Mouse (Mus musculus) myocyte (in vitro differentiated cells): ENCODE measurements at regions not wholly inside any gene's neighbourhood (a gene's known extent, or its start where the extent isn't known, plus 50 kb on each side); places are given as distances from the start of the nearest gene placed in this dataset.
"Not testable (repeated sequence)": the region's sequence is repeated elsewhere in the genome, so short reads cannot be mapped to it uniquely, and the experiment has no call there.

Experiments used
- H3K27me3 ChIP-seq: one replicate; pipeline ENCODE4 v1.6.1; 2011; ENCODE audit not compliant: control insufficient read depth, insufficient read depth, insufficient read length
- H3K36me3 ChIP-seq: one replicate; pipeline ENCODE4 v1.6.1; 2011; ENCODE audit not compliant: control insufficient read depth, insufficient read depth
- H3K4me2 ChIP-seq: one replicate; pipeline ENCODE4 v1.6.1; 2011; ENCODE audit warnings: low read depth, control low read depth
- H3K4me3 ChIP-seq: one replicate; pipeline ENCODE4 v1.5.1; 2011; ENCODE audit warnings: mild to moderate bottlenecking, control low read depth, moderate library complexity
- H3K79me2 ChIP-seq: one replicate; pipeline ENCODE4 v1.6.1; 2011; ENCODE audit not compliant: control insufficient read depth, insufficient read depth
- H3ac ChIP-seq: one replicate; pipeline ENCODE4 v1.6.1; 2011; ENCODE audit not compliant: control insufficient read depth, insufficient read length
- CEBPB ChIP-seq: IDR thresholded peaks from 2 replicates; pipeline ENCODE4 v1.6.1; 2011; ENCODE audit warnings: mild to moderate bottlenecking, moderate library complexity; ENCODE audit not compliant: poor library complexity, insufficient read depth, severe bottlenecking
- E2F4 ChIP-seq: IDR thresholded peaks from one replicate; pipeline ENCODE4 v1.6.1; 2011; ENCODE audit warnings: mild to moderate bottlenecking, control low read depth, moderate library complexity; ENCODE audit not compliant: insufficient read depth
- MAX ChIP-seq: IDR thresholded peaks from one replicate; pipeline ENCODE4 v1.6.1; 2011; ENCODE audit warnings: low read depth, mild to moderate bottlenecking, control low read depth
- MYOD1 ChIP-seq, 3 experiments: IDR thresholded peaks; one replicate each; pipeline ENCODE4 v1.6.1; 2011; ENCODE audit warnings: control low read depth in 2 of 3, low read depth in 2 of 3, mild to moderate bottlenecking in 2 of 3, moderate library complexity in 1 of 3; ENCODE audit not compliant: insufficient read length in 2 of 3, control insufficient read depth in 1 of 3
- MYOG ChIP-seq, 3 experiments: IDR thresholded peaks; one replicate each; pipeline ENCODE4 v1.6.1; 2011; ENCODE audit warnings: control low read depth in 2 of 3, low read depth in 2 of 3, mild to moderate bottlenecking in 2 of 3; ENCODE audit not compliant: insufficient read length in 2 of 3, control insufficient read depth in 1 of 3, insufficient read depth in 1 of 3
- POLR2A ChIP-seq: IDR thresholded peaks from one replicate; pipeline ENCODE4 v1.6.1; 2011; ENCODE audit warnings: low read depth, mild to moderate bottlenecking, control low read depth, moderate library complexity; ENCODE audit not compliant: insufficient read length
- POLR2AphosphoS2 ChIP-seq: IDR thresholded peaks from one replicate; pipeline ENCODE4 v1.6.1; 2011; ENCODE audit warnings: low read depth, control low read depth; ENCODE audit not compliant: insufficient read length
- REST ChIP-seq: IDR thresholded peaks from one replicate; pipeline ENCODE4 v1.6.1; 2011; ENCODE audit warnings: mild to moderate bottlenecking, control low read depth, moderate library complexity; ENCODE audit not compliant: insufficient read depth, insufficient read length
- SRF ChIP-seq: IDR thresholded peaks from one replicate; pipeline ENCODE4 v1.6.1; 2011; ENCODE audit warnings: low read depth; ENCODE audit not compliant: control insufficient read depth, insufficient read length
- TCF12 ChIP-seq: IDR thresholded peaks from one replicate; pipeline ENCODE4 v1.6.1; 2011; ENCODE audit warnings: mild to moderate bottlenecking, control low read depth; ENCODE audit not compliant: poor library complexity, insufficient read depth, severe bottlenecking
- TCF3 ChIP-seq: IDR thresholded peaks from one replicate; pipeline ENCODE4 v1.6.1; 2011; ENCODE audit warnings: low read depth, control low read depth; ENCODE audit not compliant: insufficient read length
- USF1 ChIP-seq: IDR thresholded peaks from one replicate; pipeline ENCODE4 v1.6.1; 2011; ENCODE audit warnings: low read depth, mild to moderate bottlenecking, control low read depth, moderate library complexity

GRCm38 (mm10) chr7:116644902-116645650 is 140.9 kb downstream of the Nucb2 start:
- no peak overlapping the region for H3K4me2 ChIP-seq
- H3K79me2 ChIP-seq: no peaks in the 10 kb centered on the region
- no peaks in the 10 kb centered on the region for H3K36me3 ChIP-seq
- no peak overlapping the region for H3ac ChIP-seq
- TF ChIP-seq TCF12: no peak
- TF ChIP-seq POLR2A: no peak
- TF ChIP-seq USF1: no peak
- no peak for TF ChIP-seq E2F4
- no peak for TF ChIP-seq POLR2AphosphoS2
- no peak for TF ChIP-seq TCF3
- TF ChIP-seq MYOD1 (IDR thresholded peaks at IDR 0.05; ENCODE audit: control insufficient read depth in 1 of 3, insufficient read length in 2 of 3, low read depth in 2 of 3): no peak
- TF ChIP-seq SRF: no peak
- TF ChIP-seq CEBPB: no peak
- no peak for TF ChIP-seq REST
- no peak for TF ChIP-seq MYOG (IDR thresholded peaks at IDR 0.05; ENCODE audit: control insufficient read depth in 1 of 3, insufficient read depth in 1 of 3, insufficient read length in 2 of 3, low read depth in 2 of 3)
- no peak for TF ChIP-seq MAX
- H3K27me3 ChIP-seq: no peaks in the 10 kb centered on the region
- H3K4me3 ChIP-seq: no peak overlapping the region

- Histone ChIP-seq H3K4me3 (no peak overlapping the region), H3K27me3 (no peaks in the 10 kb centered on the region), H3K36me3 (no peaks in the 10 kb centered on the region), H3K79me2 (no peaks in the 10 kb centered on the region), H3K4me2 (no peak overlapping the region), H3ac (no peak overlapping the region)
- TF ChIP-seq CEBPB: no peak
- TF ChIP-seq TCF3: no peak
- TF ChIP-seq POLR2A: no peak
- TF ChIP-seq SRF: no peak
- no peak for TF ChIP-seq E2F4
- TF ChIP-seq MYOD1 (IDR thresholded peaks at IDR 0.05; ENCODE audit: control insufficient read depth in 1 of 3, insufficient read length in 2 of 3, low read depth in 2 of 3): no peak
- TF ChIP-seq MYOG (IDR thresholded peaks at IDR 0.05; ENCODE audit: control insufficient read depth in 1 of 3, insufficient read depth in 1 of 3, insufficient read length in 2 of 3, low read depth in 2 of 3): no peak
- TF ChIP-seq TCF12: no peak
- no peak for TF ChIP-seq MAX
- no peak for TF ChIP-seq POLR2AphosphoS2
- TF ChIP-seq USF1: no peak
These were observed 150.3 kb downstream of the Nucb2 start for GRCm38 (mm10) chr7:116654466-116654865.

- H3ac ChIP-seq, H3K4me2 ChIP-seq, H3K79me2 ChIP-seq: not testable (repeated sequence)
These were observed 152.9 kb downstream of the Nucb2 start for GRCm38 (mm10) chr7:116657040-116657439.

GRCm38 (mm10) chr7:116665581-116665980 is 161.4 kb downstream of the Nucb2 start:
- H3K4me3 ChIP-seq: no peak overlapping the region
- H3K79me2 ChIP-seq: no peaks in the 10 kb centered on the region
- H3ac ChIP-seq: no peak overlapping the region
- H3K4me2 ChIP-seq: no peak overlapping the region
- H3K27me3 ChIP-seq: no peaks in the 10 kb centered on the region
- TF ChIP-seq E2F4: no peak
- TF ChIP-seq POLR2A: no peak
- no peak for TF ChIP-seq MAX
- no peak for TF ChIP-seq SRF
- no peak for TF ChIP-seq MYOG (IDR thresholded peaks at IDR 0.05; ENCODE audit: control insufficient read depth in 1 of 3, insufficient read depth in 1 of 3, insufficient read length in 2 of 3, low read depth in 2 of 3)
- no peaks in the 10 kb centered on the region for H3K36me3 ChIP-seq

More at GRCm38 (mm10) chr7:116657040-116657439, 152.9 kb downstream of the Nucb2 start:
- not testable (repeated sequence) for H3K36me3 ChIP-seq, H3K4me3 ChIP-seq, H3K27me3 ChIP-seq

GRCm38 (mm10) chr7:116674199-116675019 is 170.2 kb downstream of the Nucb2 start:
- Histone ChIP-seq H3K4me2 (no peak overlapping the region), H3K36me3 (no peaks in the 10 kb centered on the region), H3ac (no peak overlapping the region), H3K79me2 (no peaks in the 10 kb centered on the region), H3K27me3 (no peaks in the 10 kb centered on the region), H3K4me3 (no peak overlapping the region)
- no peak for TF ChIP-seq POLR2AphosphoS2
- TF ChIP-seq REST: no peak
- TF ChIP-seq TCF3: no peak
- no peak for TF ChIP-seq MYOD1 (IDR thresholded peaks at IDR 0.05; ENCODE audit: control insufficient read depth in 1 of 3, insufficient read length in 2 of 3, low read depth in 2 of 3)
- no peak for TF ChIP-seq TCF12
- TF ChIP-seq POLR2A: no peak
- no peak for TF ChIP-seq USF1
- no peak for TF ChIP-seq SRF
- no peak for TF ChIP-seq E2F4
- no peak for TF ChIP-seq CEBPB
